Mouse (Mus musculus) layer of hippocampus, adult 9-11 months (tissue): ENCODE results near the gene H1foo.

Source experiments
- DNase-seq: peaks from one replicate; pipeline ENCODE4 v3.0.0; 2022

Gene H1foo

GRCm38 (mm10) chr6:115962439-115963085 is 17.8 kb downstream of the H1foo start:
- no peak for DNase-seq

DNA sequence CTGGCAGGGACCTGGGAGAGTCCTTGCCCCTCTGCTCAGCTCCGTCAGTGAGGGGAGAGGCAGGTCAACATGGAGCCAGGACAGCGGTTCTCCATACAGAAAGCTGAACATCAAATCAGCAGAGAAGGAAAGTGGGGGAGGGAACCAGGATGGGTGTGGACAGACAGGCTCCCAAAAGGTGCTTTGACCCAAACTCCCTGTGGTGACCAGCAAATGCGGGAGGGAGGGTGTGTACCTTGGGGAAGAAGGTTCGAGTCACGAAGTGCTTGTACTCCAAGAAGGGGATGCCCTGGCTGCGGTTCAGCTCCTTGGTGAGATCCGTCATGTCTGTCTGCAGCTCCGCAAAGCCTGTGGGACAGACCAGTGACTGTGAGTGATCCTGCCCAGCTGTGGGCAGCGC is 18.9 kb downstream of the H1foo start:
- no peak for DNase-seq

DNA sequence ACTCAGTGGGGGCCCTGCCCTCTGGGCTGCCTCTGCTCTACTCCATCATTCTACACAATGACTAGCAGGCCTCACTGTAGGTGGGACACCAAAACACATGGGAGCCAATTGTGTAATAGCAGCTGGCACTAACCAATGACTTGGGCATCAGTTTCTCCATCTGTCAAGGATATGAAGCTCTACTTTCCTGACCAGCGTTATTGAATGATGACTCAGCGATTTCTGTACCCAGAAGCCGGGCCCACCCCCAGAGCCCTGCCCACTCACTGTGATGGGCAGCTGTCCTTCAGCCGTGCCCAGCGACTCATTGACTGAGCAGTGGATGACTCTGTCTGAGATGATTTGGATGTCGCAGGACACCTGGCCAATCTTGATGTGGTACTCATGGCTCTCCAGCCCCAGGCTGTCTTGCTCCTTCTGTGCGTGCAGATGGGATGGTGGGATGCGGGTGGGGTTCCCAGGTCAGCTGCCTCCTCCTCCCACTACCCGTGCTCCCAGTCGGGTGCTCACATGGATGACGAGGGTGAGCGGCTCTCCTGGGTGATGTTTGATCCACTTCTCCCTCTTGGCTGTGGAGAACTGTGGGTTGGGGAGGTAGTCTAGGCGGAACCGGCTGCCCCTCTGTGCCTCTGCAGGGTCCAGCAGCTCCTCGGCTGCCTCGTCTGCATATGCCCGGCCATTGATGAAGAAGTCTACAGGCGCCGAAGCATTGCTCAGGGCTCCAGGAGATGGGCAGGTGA is 21.7 kb downstream of the H1foo start:
- no peak for DNase-seq

- DNase-seq, result no peak
Observed at GRCm38 (mm10) chr6:115967291-115967880, 22.6 kb downstream of the H1foo start.

DNA sequence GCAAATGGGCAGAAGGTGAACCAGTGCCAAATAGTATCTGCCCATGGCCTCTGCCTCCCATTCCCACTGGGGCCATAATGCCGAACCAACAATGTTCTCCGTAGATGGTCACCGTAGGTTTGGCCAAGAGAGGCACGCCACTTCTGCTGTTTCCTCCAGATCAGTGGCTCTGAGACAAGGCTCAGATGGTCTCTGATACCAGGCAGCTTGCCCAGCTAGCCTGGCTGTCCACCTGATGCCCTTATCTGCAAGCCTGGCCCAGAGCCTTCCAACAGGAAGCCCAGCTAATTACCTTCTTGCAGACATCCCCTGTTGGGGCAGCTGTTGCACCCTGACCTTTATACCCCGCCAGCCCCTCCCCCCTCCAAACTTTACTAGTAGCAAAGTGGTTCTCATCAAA is 23.3 kb downstream of the H1foo start:
- DNase-seq, result no peak

DNA sequence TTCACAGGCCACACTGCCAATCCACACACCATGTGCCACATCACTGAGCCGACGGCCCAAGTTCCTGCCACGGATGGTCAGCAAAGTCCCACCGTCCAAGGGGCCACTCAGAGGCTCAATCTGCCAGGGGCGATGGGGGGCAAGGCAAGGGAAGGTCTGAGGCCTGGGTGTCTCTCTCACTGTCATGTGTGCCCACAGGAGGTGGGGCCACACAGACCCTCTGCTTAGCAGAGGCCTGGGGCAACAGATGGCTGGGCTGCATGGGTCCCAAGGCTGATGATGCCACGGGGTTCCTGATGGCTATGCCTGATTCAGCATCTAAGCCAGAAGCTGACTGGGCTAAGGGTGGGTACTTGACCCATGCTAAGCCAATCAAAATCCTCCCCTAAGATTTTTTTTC is 24.0 kb downstream of the H1foo start:
- DNase-seq, result no peak

DNA sequence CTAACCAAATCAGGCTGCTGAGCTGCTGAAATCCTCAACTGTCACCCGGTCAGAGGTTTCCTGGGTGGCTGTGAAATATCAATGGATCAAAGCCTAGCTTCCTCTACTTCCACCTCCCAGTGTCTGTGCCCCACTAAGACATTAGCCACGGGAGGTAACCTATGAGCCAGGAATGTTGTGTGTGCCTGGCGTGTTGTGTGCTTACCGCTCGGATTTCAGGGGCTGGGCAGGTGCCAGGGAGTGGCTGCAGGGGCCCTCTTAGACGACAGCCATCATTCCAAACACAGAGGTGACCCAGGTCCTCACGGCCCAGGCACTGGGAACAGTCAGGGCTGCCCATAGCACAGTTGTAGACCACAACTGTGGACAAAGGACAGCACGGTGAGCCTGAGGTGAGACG is 24.4 kb downstream of the H1foo start:
- no peak for DNase-seq

DNA sequence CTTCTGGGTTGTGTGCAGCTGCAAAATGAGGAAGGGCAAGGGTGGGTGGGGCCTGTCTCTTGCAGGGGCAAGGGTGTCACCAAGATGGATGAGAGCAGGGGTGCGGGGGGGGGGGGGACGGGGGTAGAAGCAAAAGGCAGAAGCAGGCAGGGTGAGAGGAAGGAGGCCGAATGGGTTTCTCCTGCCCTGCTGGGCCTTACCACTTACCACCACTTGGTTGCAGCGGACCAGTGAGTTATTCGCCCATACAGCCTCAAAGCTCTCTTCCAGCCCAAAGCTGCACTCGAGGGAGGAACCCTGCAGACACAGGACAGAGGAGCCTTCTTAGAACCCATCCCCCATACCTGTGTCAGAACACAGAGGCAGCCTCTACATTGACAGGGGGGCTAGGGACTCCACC is 25.2 kb downstream of the H1foo start:
- DNase-seq, result no peak

- no peak for DNase-seq
Observed at GRCm38 (mm10) chr6:115971273-115972060, 26.7 kb downstream of the H1foo start.

DNA sequence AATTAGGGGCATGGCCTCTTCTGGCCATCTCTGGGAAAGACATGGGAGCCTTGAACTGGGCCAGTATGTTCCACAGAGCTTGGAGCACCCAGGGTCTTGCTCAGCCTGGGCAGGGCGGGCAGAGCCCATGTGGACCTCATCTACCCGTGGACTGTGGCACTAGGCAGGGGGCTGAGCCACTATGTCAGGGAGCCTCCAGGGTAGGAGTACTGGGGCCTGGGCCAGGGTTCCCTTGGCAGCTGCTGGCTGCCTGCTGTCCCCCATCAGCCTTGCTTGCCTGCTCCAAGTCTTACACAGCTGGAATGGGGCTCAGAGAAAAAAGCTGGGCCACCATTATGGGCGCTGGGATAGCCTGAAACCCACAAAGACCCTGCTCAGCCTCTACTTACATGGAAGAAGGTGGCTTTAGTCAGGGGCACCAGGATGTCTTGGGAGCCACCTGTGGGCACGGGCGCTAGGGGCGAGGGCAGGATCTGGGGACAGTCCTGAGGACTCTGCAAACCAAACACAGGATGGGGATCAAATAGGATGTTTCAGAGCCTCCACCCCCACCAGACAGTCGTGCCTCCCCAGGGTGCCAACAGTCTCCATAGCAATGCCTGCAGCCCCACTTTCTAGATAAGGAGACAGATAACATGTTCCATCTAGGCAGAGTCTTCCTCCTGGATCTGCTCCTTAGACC is 27.5 kb downstream of the H1foo start:
- DNase-seq, result no peak

DNA sequence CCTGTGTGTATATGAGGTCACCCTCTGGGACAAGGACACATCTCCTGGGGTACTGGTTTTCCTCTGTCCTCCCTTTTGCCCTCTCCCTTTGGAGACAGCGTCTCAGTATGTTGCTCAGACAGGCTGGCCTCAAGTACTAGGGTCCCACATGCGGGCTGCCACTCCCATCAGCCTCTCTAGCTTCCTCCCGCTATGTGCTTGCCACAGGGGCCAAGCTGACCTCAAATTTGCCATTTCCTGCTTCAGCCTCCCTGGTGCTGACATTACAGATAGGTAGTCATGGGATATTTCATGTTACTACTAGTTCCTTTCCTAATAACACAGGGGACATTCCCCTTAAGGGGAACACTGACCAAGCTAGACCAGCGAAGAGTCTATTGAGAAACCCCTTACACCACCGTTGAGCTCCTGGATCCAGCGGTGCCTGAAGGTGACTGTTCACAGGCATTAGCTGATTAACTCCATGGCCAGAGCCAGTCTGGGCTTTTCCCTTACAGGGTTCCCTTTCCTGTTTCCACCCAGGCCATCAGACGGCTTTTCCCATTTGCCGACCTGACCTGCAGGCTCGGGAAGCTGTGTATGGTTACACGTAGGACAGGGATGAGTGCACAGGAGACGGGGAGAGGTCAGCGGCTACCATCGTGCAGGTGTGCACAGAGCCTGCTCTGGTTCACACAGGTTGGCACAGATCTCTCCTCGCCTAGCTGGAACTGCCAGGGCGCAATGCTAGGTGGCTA is 28.6 kb downstream of the H1foo start:
- DNase-seq, result no peak

DNA sequence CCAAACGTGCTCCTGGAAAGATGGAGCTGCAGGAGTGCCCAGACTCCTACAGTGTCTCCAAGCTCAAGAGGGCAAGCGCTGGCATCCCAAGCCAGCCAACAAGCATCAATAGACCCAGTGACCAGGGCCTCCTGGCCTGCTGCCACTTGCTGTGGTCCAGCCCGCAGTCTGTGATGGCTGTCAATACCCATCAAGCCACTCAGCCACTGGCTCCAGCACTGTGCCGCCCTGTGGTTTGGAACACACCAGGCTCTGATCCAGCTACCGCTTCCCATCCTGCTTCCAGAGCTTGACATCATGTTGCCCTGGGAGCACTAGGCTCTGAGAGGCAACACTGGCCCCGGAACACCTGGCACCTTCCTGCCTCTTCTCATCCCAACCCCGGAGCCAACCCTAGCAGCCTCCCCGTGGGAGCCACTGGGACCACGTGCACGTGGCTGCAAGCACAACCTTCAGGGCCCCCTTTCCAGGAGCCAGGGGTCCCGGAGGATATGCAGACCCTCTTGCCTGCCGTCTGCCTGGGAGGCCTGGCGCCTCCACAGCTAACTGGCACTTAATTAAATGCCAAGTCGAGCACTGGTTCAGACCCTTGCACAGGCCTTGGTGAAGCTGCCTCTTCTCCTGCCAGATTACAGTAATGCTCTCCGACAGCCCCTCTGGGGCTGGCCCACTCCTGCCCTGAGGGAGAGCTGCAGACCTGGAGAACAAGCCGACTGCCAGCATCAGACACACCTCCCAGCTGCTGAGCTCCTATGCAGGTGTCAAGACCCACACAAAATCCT is 29.3 kb downstream of the H1foo start:
- DNase-seq, result peak; percentile 77

DNA sequence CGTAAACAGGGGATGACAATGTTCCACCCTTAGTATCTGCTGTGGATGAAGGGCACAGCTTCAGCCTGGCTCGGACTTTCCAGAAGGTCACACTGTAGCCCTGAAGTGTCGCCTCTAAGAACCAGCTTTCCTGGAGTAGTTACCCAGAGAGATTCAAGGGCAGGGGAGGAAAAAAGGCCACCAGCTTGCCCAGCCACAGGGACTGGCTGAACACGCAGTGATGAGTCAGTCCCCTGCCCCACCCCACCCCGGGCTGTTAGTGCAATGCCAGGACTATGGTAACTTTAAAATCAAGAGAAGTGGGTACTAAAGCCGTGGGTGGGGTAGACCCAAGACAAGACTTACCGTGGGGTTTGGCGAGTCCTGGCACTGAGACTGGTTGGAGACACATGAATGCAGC is 30.9 kb downstream of the H1foo start:
- no peak for DNase-seq

- DNase-seq, result no peak
Observed at GRCm38 (mm10) chr6:115977810-115978209, 33.1 kb downstream of the H1foo start.

DNA sequence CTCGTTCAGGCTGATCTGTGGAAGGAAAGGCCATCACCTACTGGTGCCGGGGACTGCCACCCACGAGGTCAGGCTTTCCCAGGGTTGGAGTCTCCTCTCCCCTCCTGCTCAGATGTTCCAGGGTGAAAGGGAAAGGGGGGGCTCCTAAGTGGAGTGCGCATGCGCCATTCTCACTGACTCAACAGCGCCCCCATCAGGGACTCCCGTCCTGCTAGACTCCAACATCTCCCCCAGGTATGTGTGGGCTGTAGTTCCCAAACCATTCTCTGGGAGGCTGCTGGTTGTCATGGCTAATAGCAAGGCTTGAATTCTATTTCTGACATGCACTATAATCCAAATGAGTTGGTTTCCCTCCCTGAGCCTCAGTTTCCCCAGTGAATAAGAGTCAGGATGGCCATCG is 33.9 kb downstream of the H1foo start:
- DNase-seq, result no peak

GRCm38 (mm10) chr6:115982889-115983288 is 38.2 kb downstream of the H1foo start:
- DNase-seq, result no peak

DNA sequence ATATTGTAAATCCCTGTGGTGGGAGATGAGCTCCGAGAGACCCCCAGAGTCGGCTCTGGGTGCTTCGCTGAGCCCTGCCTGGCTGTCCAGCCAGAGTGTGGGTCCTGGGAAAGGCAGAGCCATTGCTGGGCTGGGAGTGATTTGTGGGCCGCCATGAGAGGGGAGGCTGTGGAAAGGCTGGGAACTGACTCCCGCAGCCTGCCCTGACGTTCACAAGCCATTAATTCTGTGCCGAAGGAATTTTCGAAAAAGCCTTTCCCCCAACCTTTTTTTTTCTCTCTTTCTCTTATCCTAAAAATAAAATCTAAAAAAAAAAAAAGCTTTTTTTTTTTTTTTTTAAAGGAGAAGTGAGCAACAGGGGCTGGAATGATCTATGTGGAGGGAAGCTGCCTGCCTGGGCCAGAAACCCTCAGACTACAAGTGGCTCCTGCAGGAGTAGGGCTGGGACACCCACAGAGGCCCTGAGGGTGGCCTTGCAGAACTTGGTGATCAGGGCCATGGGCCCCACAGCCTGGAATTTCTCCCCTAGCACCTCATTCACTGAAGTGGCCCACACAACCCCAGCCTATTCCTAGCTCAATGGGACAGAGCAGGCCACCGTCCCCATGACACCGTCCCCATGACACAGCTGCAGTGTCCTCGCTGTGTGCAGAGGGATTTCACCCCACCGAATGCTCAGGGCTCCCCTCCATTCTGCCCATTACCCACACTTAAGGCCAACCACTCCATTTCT is 38.7 kb downstream of the H1foo start:
- no peak for DNase-seq

GRCm38 (mm10) chr6:115984580-115984979 is 39.8 kb downstream of the H1foo start:
- no peak for DNase-seq

DNA sequence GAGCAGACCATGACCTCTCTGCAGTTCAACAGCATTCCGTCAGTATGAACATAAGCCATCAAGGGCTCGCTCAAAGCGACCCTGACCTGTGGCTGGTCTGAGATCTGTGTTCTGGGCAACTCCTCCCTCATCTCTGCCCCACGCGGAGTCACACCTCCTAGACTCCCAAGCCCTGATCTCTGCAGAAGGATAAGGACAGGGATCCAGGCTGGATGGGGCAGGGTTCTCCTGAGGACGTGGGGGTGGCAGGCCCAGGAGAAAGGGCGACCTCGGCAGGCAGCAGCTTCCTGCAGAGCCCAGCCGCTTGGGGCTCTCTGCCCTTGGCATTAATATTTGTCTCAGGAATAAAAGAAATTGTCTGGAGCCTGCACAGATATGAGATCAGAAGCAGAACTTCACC is 40.9 kb downstream of the H1foo start:
- no peak for DNase-seq

DNA sequence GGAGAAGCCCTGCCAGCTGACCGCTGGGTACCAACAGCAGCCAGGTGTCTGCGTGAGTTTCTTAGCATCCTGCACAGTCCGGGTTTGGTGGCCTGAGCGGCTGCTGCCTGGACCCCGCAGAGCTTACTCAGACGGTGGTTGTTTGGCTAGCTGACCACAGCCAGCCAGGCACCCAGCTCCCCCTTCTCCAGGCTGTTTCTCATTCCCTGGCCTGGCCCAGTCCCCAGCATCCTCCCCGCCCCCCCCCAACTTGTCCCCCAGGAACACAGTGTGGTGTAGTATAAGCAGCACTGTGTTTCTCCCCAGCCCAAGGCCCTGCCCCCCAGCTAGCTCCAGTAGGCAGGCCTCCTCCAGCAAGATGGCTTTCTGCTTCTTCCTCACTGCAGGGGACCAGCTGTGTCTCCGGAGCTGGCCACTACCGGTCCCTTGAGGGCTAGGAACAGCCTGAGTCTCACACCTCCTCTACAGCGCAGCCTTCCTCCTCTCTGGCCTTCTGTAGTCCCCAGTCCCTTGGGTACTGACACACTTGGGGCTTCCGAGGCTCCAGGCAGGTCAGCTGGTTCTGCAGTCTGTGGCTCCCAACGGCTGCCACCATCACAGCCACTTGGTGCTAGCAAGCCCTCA is 41.8 kb downstream of the H1foo start:
- DNase-seq, result no peak
